Mouse (Mus musculus): ENCODE results near the gene Mybphl. TPM values are rescaled to one million over a fixed set of nuclear protein-coding genes. Genes with fewer than 3 reads are reported as not detected.

Gene Mybphl
- polyA plus RNA-seq, 1 experiment = not detected

- Histone ChIP-seq H3K27ac (ENCODE audit: insufficient read depth, low read length) (no peak overlapping the region), H3K27me3 (ENCODE audit: control insufficient read depth, insufficient read depth, low read length, poor library complexity, severe bottlenecking) (no peaks in the 10 kb centered on the region), H3K4me3 (ENCODE audit: low read depth, low read length) (no peak overlapping the region)
Observed at GRCm38 (mm10) chr3:108398281-108398680, 33.6 kb downstream of the Mybphl start.

GRCm38 (mm10) chr3:108400442-108400841 is 35.7 kb downstream of the Mybphl start:
- H3K27me3 ChIP-seq (ENCODE audit: control insufficient read depth, insufficient read depth, low read length, poor library complexity, severe bottlenecking) = no peaks in the 10 kb centered on the region
- H3K9ac ChIP-seq (ENCODE audit: low read depth, poor library complexity, severe bottlenecking) = no peak overlapping the region
- TF ChIP-seq POLR2A (IDR thresholded peaks at IDR 0.05; ENCODE audit: insufficient read depth, low read length) (no peak), EP300 (IDR thresholded peaks at IDR 0.05; ENCODE audit: insufficient read depth, low read depth, low read length) (no peak), CTCF (IDR thresholded peaks at IDR 0.05; ENCODE audit: low read depth, low read length) (no peak)
- H3K4me3 ChIP-seq (ENCODE audit: low read depth, low read length) = no peak overlapping the region
- no peaks in the 10 kb centered on the region for H3K9me3 ChIP-seq (replicated peaks; ENCODE audit: control insufficient read depth, insufficient read depth, low read length, poor library complexity, severe bottlenecking)
- no peaks in the 10 kb centered on the region for H3K4me1 ChIP-seq (ENCODE audit: control insufficient read depth, insufficient read depth, low read length)
- H3K27ac ChIP-seq (ENCODE audit: insufficient read depth, low read length) = no peak overlapping the region
- H3K36me3 ChIP-seq (ENCODE audit: control insufficient read depth, insufficient read depth, low read length, poor library complexity, severe bottlenecking) = no peaks in the 10 kb centered on the region

More at GRCm38 (mm10) chr3:108398281-108398680, 33.6 kb downstream of the Mybphl start:
- Histone ChIP-seq H3K36me3 (ENCODE audit: control insufficient read depth, insufficient read depth, low read length, poor library complexity, severe bottlenecking) (no peaks in the 10 kb centered on the region), H3K4me1 (ENCODE audit: control insufficient read depth, insufficient read depth, low read length) (no peaks in the 10 kb centered on the region), H3K9ac (ENCODE audit: low read depth, poor library complexity, severe bottlenecking) (no peak overlapping the region), H3K9me3 (replicated peaks; ENCODE audit: control insufficient read depth, insufficient read depth, low read length, poor library complexity, severe bottlenecking) (no peaks in the 10 kb centered on the region)
- TF ChIP-seq POLR2A (IDR thresholded peaks at IDR 0.05; ENCODE audit: insufficient read depth, low read length) = no peak
- TF ChIP-seq CTCF (IDR thresholded peaks at IDR 0.05; ENCODE audit: low read depth, low read length) = no peak
- TF ChIP-seq EP300 (IDR thresholded peaks at IDR 0.05; ENCODE audit: insufficient read depth, low read depth, low read length) = no peak

- no peak overlapping the region for H3K27ac ChIP-seq (ENCODE audit: insufficient read depth, low read length)
- H3K4me1 ChIP-seq (ENCODE audit: control insufficient read depth, insufficient read depth, low read length) = no peaks in the 10 kb centered on the region
Observed at GRCm38 (mm10) chr3:108401692-108402527, 37.2 kb downstream of the Mybphl start.

GRCm38 (mm10) chr3:108402528-108402920 is 37.8 kb downstream of the Mybphl start:
- no peak overlapping the region for H3K9ac ChIP-seq (ENCODE audit: low read depth, poor library complexity, severe bottlenecking)
- no peak overlapping the region for H3K4me3 ChIP-seq (ENCODE audit: low read depth, low read length)
- no peaks in the 10 kb centered on the region for H3K9me3 ChIP-seq (replicated peaks; ENCODE audit: control insufficient read depth, insufficient read depth, low read length, poor library complexity, severe bottlenecking)
- H3K36me3 ChIP-seq (ENCODE audit: control insufficient read depth, insufficient read depth, low read length, poor library complexity, severe bottlenecking) = no peaks in the 10 kb centered on the region
- TF ChIP-seq POLR2A (IDR thresholded peaks at IDR 0.05; ENCODE audit: insufficient read depth, low read length) (no peak), EP300 (IDR thresholded peaks at IDR 0.05; ENCODE audit: insufficient read depth, low read depth, low read length) (no peak), CTCF (IDR thresholded peaks at IDR 0.05; ENCODE audit: low read depth, low read length) (no peak)
- no peaks in the 10 kb centered on the region for H3K27me3 ChIP-seq (ENCODE audit: control insufficient read depth, insufficient read depth, low read length, poor library complexity, severe bottlenecking)
- H3K4me1 ChIP-seq (ENCODE audit: control insufficient read depth, insufficient read depth, low read length) = peaks cover 3% of the 10 kb centered on the region
- H3K27ac ChIP-seq (ENCODE audit: insufficient read depth, low read length) = no peak overlapping the region

More at GRCm38 (mm10) chr3:108401692-108402527, 37.2 kb downstream of the Mybphl start:
- TF ChIP-seq CTCF (IDR thresholded peaks at IDR 0.05; ENCODE audit: low read depth, low read length) = no peak
- TF ChIP-seq POLR2A (IDR thresholded peaks at IDR 0.05; ENCODE audit: insufficient read depth, low read length) = no peak
- TF ChIP-seq EP300 (IDR thresholded peaks at IDR 0.05; ENCODE audit: insufficient read depth, low read depth, low read length) = no peak
- H3K9me3 ChIP-seq (replicated peaks; ENCODE audit: control insufficient read depth, insufficient read depth, low read length, poor library complexity, severe bottlenecking) = no peaks in the 10 kb centered on the region
- no peaks in the 10 kb centered on the region for H3K27me3 ChIP-seq (ENCODE audit: control insufficient read depth, insufficient read depth, low read length, poor library complexity, severe bottlenecking)
- H3K4me3 ChIP-seq (ENCODE audit: low read depth, low read length) = no peak overlapping the region
- no peaks in the 10 kb centered on the region for H3K36me3 ChIP-seq (ENCODE audit: control insufficient read depth, insufficient read depth, low read length, poor library complexity, severe bottlenecking)
- no peak overlapping the region for H3K9ac ChIP-seq (ENCODE audit: low read depth, poor library complexity, severe bottlenecking)

- Histone ChIP-seq H3K4me1 (ENCODE audit: control insufficient read depth, insufficient read depth, low read length) (peaks cover 3% of the 10 kb centered on the region), H3K4me3 (ENCODE audit: low read depth, low read length) (no peak overlapping the region), H3K9ac (ENCODE audit: low read depth, poor library complexity, severe bottlenecking) (no peak overlapping the region), H3K36me3 (ENCODE audit: control insufficient read depth, insufficient read depth, low read length, poor library complexity, severe bottlenecking) (no peaks in the 10 kb centered on the region), H3K27ac (ENCODE audit: insufficient read depth, low read length) (no peak overlapping the region), H3K27me3 (ENCODE audit: control insufficient read depth, insufficient read depth, low read length, poor library complexity, severe bottlenecking) (no peaks in the 10 kb centered on the region), H3K9me3 (replicated peaks; ENCODE audit: control insufficient read depth, insufficient read depth, low read length, poor library complexity, severe bottlenecking) (no peaks in the 10 kb centered on the region)
- TF ChIP-seq POLR2A (IDR thresholded peaks at IDR 0.05; ENCODE audit: insufficient read depth, low read length) (no peak), CTCF (IDR thresholded peaks at IDR 0.05; ENCODE audit: low read depth, low read length) (no peak), EP300 (IDR thresholded peaks at IDR 0.05; ENCODE audit: insufficient read depth, low read depth, low read length) (no peak)
Observed at GRCm38 (mm10) chr3:108405536-108406305, 41.0 kb downstream of the Mybphl start.
